Mouse (Mus musculus) neural tube, embryonic 11.5 days (tissue): ENCODE results near the gene Prss21. TPM values are rescaled to one million over a fixed set of nuclear protein-coding genes. Genes with fewer than 3 reads are reported as not detected.

Experiments
- ATAC-seq: fragments of 200-750 bp; cut with Nextera tagmentation; 2 replicates; pipeline ENCODE4 v1.8.0; 2017; ENCODE audit warnings: moderate number of reproducible peaks, mild to moderate bottlenecking, moderate TSS enrichment, moderate library complexity; ENCODE audit not compliant: insufficient read depth, low FRiP score, low TSS enrichment
- DNase-seq: peaks from one replicate; pipeline ENCODE4 v3.0.0-alpha.2; 2015; ENCODE audit warnings: low spot score
- H3K27ac ChIP-seq: fragments of 300-500 bp; sonication (generic); 2 replicates; pipeline ENCODE4 v1.5.1; 2014; ENCODE audit warnings: low read depth, mild to moderate bottlenecking, low read length
- H3K27me3 ChIP-seq: fragments of 300-500 bp; sonication (generic); 2 replicates; pipeline ENCODE4 v1.6.1; 2014; ENCODE audit warnings: mild to moderate bottlenecking, low read length, mixed read lengths; ENCODE audit not compliant: control insufficient read depth, insufficient read depth
- H3K36me3 ChIP-seq: fragments of 300-500 bp; sonication (generic); 2 replicates; pipeline ENCODE4 v1.6.1; 2014; ENCODE audit warnings: mild to moderate bottlenecking, low read length, moderate library complexity, mixed read lengths; ENCODE audit not compliant: control insufficient read depth, insufficient read depth
- H3K4me1 ChIP-seq: fragments of 300-500 bp; sonication (generic); 2 replicates; pipeline ENCODE4 v1.6.1; 2014; ENCODE audit warnings: low read length, mixed read lengths; ENCODE audit not compliant: control insufficient read depth, insufficient read depth
- H3K4me2 ChIP-seq: fragments of 300-500 bp; sonication (generic); 2 replicates; pipeline ENCODE4 v1.6.1; 2014; ENCODE audit warnings: low read depth, mild to moderate bottlenecking, moderate library complexity
- H3K4me3 ChIP-seq: fragments of 300-500 bp; sonication (generic); 2 replicates; pipeline ENCODE4 v1.5.1; 2014; ENCODE audit warnings: low read depth, low read length
- H3K9ac ChIP-seq: fragments of 300-500 bp; sonication (generic); 2 replicates; pipeline ENCODE4 v1.6.1; 2014; ENCODE audit warnings: mild to moderate bottlenecking, low read length
- H3K9me3 ChIP-seq: fragments of 300-500 bp; sonication (generic); 2 replicates; pipeline ENCODE4 v1.6.1; 2016; ENCODE audit warnings: low read length; ENCODE audit not compliant: control insufficient read depth
- WGBS: fragments of 180-500 bp; shearing (Covaris S2); extraction: QIAGEN DNeasy Blood & Tissue Kit; methylation state at CpG from one replicate; pipeline ENCODE4 v1.1.7; 2014; 5-methylcytosine and 5-hydroxymethylcytosine counted together
- polyA plus RNA-seq: library from polyadenylated mRNA; unstranded; fragments of >200 nt; fragmentation: Nextera tagmentation; extraction: Ambion mirVana; gene quantifications from 2 replicates; pipeline ENCODE4 v1.2.1, GENCODE M21; 2014

Prss21 gene
- polyA plus RNA-seq, 1 experiment from 2014 or later, result not detected

- Histone ChIP-seq H3K4me1 (peaks cover 13% of the 10 kb centered on the region), H3K9ac (peak within 1 kb of the TSS; percentile 68), H3K36me3 (peaks cover 18% of the 10 kb centered on the region; the same call in 1 of the 2 replicates), H3K4me2 (peak within 1 kb of the TSS; percentile 83), H3K4me3 (peak within 1 kb of the TSS; percentile 81), H3K27me3 (no peaks in the 10 kb centered on the region), H3K9me3 (no peaks in the 10 kb centered on the region), H3K27ac (peak within 1 kb of the TSS; percentile 89)
- ATAC-seq, result peak; percentile 92
- WGBS, result 2% methylated on average over 18 of the region's 42 CpGs
- DNase-seq, result peak; percentile 92
These were observed 38.7 kb upstream of the Prss21 start, which contains the start of gene Elob for GRCm38 (mm10) chr17:23829064-23829619. TSS of gene Elob (minus strand) at chr17:23829136.

- Histone ChIP-seq H3K36me3 (peaks cover 2% of the 10 kb centered on the region; the same call in 1 of the 2 replicates), H3K27me3 (no peaks in the 10 kb centered on the region), H3K4me1 (peaks cover 13% of the 10 kb centered on the region), H3K27ac (no peak overlapping the region), H3K9me3 (no peaks in the 10 kb centered on the region), H3K9ac (no peak overlapping the region), H3K4me3 (no peak overlapping the region), H3K4me2 (no peak overlapping the region)
- DNase-seq, result no peak
- ATAC-seq, result no peak
- WGBS, result 93% methylated on average over 1 of the region's 1 CpGs
These were observed 36.7 kb upstream of the Prss21 start for GRCm38 (mm10) chr17:23831201-23831600.

- Histone ChIP-seq H3K27ac (no peak within 1 kb of the TSS), H3K36me3 (no peaks in the 10 kb centered on the region), H3K27me3 (no peaks in the 10 kb centered on the region), H3K4me2 (no peak within 1 kb of the TSS), H3K9ac (no peak within 1 kb of the TSS; the same call in 1 of the 2 replicates), H3K4me1 (no peaks in the 10 kb centered on the region), H3K4me3 (no peak within 1 kb of the TSS), H3K9me3 (no peaks in the 10 kb centered on the region)
- 85% methylated on average over 8 of the region's 8 CpGs for WGBS
- no peak for DNase-seq
- ATAC-seq, result no peak
These were observed 31.8 kb upstream of the Prss21 start, which contains the start of gene Prss33 for GRCm38 (mm10) chr17:23836006-23836575. TSS of gene Prss33 (minus strand) at chr17:23836056.

- WGBS, result 37% methylated on average over 4 of the region's 4 CpGs
- no peaks in the 10 kb centered on the region for H3K36me3 ChIP-seq
- no peaks in the 10 kb centered on the region for H3K9me3 ChIP-seq
- no peak overlapping the region for H3K4me2 ChIP-seq
- no peaks in the 10 kb centered on the region for H3K27me3 ChIP-seq
- DNase-seq, result peak; percentile 51
- no peak for ATAC-seq
- H3K4me1 ChIP-seq, result no peaks in the 10 kb centered on the region
- no peak overlapping the region for H3K9ac ChIP-seq
- H3K4me3 ChIP-seq, result no peak overlapping the region
- H3K27ac ChIP-seq, result no peak overlapping the region
These were observed 26.7 kb upstream of the Prss21 start for GRCm38 (mm10) chr17:23841145-23841544.

- DNase-seq (no peak), ATAC-seq (0 out of 2 replicates have a peak, but pooled peaks have one; percentile 13)
- Histone ChIP-seq H3K36me3 (no peaks in the 10 kb centered on the region), H3K27me3 (no peaks in the 10 kb centered on the region), H3K9ac (no peak overlapping the region; the same call in none of the 2 replicates), H3K4me2 (peak overlapping the region; percentile 33), H3K27ac (no peak overlapping the region), H3K9me3 (no peaks in the 10 kb centered on the region), H3K4me3 (no peak overlapping the region), H3K4me1 (no peaks in the 10 kb centered on the region)
- WGBS, result 43% methylated on average over 23 of the region's 23 CpGs
These were observed 24.6 kb upstream of the Prss21 start for GRCm38 (mm10) chr17:23843141-23843811.

GRCm38 (mm10) chr17:23843812-23844273, 24.0 kb upstream of the Prss21 start, which contains the start of the genes Prss32 and Prss41:
TSS of gene Prss32 (plus strand) at chr17:23843855.
TSS of gene Prss41 (minus strand) at chr17:23844172.
- Histone ChIP-seq H3K9ac (no peak within 1 kb of the TSS; the same call in none of the 2 replicates), H3K27ac (no peak within 1 kb of the TSS)

GRCm38 (mm10) chr17:23850028-23850427, 17.8 kb upstream of the Prss21 start:
- Histone ChIP-seq H3K27me3 (no peaks in the 10 kb centered on the region), H3K4me3 (no peak overlapping the region), H3K4me2 (no peak overlapping the region), H3K4me1 (no peaks in the 10 kb centered on the region), H3K27ac (no peak overlapping the region), H3K9ac (no peak overlapping the region), H3K36me3 (no peaks in the 10 kb centered on the region), H3K9me3 (no peaks in the 10 kb centered on the region)
- DNase-seq, result no peak
- WGBS, result 55% methylated on average over 2 of the region's 2 CpGs
- ATAC-seq, result no peak

More at GRCm38 (mm10) chr17:23843812-23844273, 24.0 kb upstream of the Prss21 start, which contains the start of the genes Prss32 and Prss41:
- 10% methylated on average over 19 of the region's 19 CpGs for WGBS
- Histone ChIP-seq H3K4me3 (no peak within 1 kb of the TSS), H3K4me2 (peak within 1 kb of the TSS; percentile 33), H3K27me3 (no peaks in the 10 kb centered on the region), H3K9me3 (no peaks in the 10 kb centered on the region), H3K36me3 (no peaks in the 10 kb centered on the region), H3K4me1 (no peaks in the 10 kb centered on the region)
- DNase-seq (peak; percentile 58), ATAC-seq (no peak)

- no peaks in the 10 kb centered on the region for H3K27me3 ChIP-seq
- no peaks in the 10 kb centered on the region for H3K9me3 ChIP-seq
- no peak for ATAC-seq
- H3K36me3 ChIP-seq, result no peaks in the 10 kb centered on the region
- H3K4me3 ChIP-seq, result no peak overlapping the region
- WGBS, result 64% methylated on average over 18 of the region's 19 CpGs
- peak; percentile 77 for DNase-seq
- H3K4me2 ChIP-seq, result no peak overlapping the region
- H3K4me1 ChIP-seq, result no peaks in the 10 kb centered on the region
- H3K27ac ChIP-seq, result no peak overlapping the region
- no peak overlapping the region for H3K9ac ChIP-seq
These were observed 16.8 kb upstream of the Prss21 start for GRCm38 (mm10) chr17:23850853-23851749.
